Mouse (Mus musculus) stomach, postnatal 0 days (tissue): Measurements from ENCODE around the gene Tbcb. TPM values are rescaled to one million over a fixed set of nuclear protein-coding genes. Genes with fewer than 3 reads are reported as not detected.

Experiments
- ATAC-seq: fragments of 200-750 bp; cut with Nextera tagmentation; 2 replicates; pipeline ENCODE4 v1.8.0; 2017; ENCODE audit not compliant: low FRiP score, low TSS enrichment
- DNase-seq: peaks from one replicate; pipeline ENCODE4 v3.0.0-alpha.2; 2016; ENCODE audit warnings: low spot score
- H3K27ac ChIP-seq: fragments of 300-500 bp; sonication (generic); replicated peaks from 2 replicates; pipeline ENCODE4 v1.5.1; 2014; ENCODE audit warnings: mild to moderate bottlenecking, control low read depth
- H3K27me3 ChIP-seq: fragments of 300-500 bp; sonication (generic); 2 replicates; pipeline ENCODE4 v1.6.1; 2014; ENCODE audit warnings: low read length; ENCODE audit not compliant: control insufficient read depth, insufficient read depth
- H3K36me3 ChIP-seq: fragments of 300-500 bp; sonication (generic); 2 replicates; pipeline ENCODE4 v1.6.1; 2014; ENCODE audit warnings: low read length, mixed read lengths; ENCODE audit not compliant: control insufficient read depth, insufficient read depth
- H3K4me1 ChIP-seq: fragments of 300-500 bp; sonication (generic); replicated peaks from 2 replicates; pipeline ENCODE4 v1.6.1; 2014; ENCODE audit warnings: antibody characterized with exemption; ENCODE audit not compliant: control insufficient read depth, insufficient read depth
- H3K4me2 ChIP-seq: fragments of 300-500 bp; sonication (generic); replicated peaks from 2 replicates; pipeline ENCODE4 v1.6.1; 2014; ENCODE audit warnings: low read depth, mild to moderate bottlenecking, control low read depth, moderate library complexity
- H3K4me3 ChIP-seq: fragments of 300-500 bp; sonication (generic); 2 replicates; pipeline ENCODE4 v1.5.1; 2014; ENCODE audit warnings: low read depth, low read length, control low read depth
- H3K9ac ChIP-seq: fragments of 300-500 bp; sonication (generic); 2 replicates; pipeline ENCODE4 v1.6.1; 2014; ENCODE audit warnings: mild to moderate bottlenecking, low read length, control low read depth, mixed read lengths
- H3K9me3 ChIP-seq: fragments of 300-500 bp; sonication (generic); 2 replicates; pipeline ENCODE4 v1.6.1; 2016; ENCODE audit warnings: low read length; ENCODE audit not compliant: control insufficient read depth
- CTCF ChIP-seq: IDR thresholded peaks from 2 replicates; pipeline ENCODE4 v1.5.1; 2016; ENCODE audit warnings: antibody characterized with exemption, low read depth, mild to moderate bottlenecking, moderate library complexity
- EP300 ChIP-seq: optimal IDR thresholded peaks from 2 replicates; pipeline ENCODE3; 2016; ENCODE audit warnings: antibody characterized with exemption
- WGBS: fragments of 180-500 bp; shearing (Covaris S2); extraction: QIAGEN DNeasy Blood & Tissue Kit; methylation state at CpG from one replicate; pipeline ENCODE4 v1.1.7; 2014; 5-methylcytosine and 5-hydroxymethylcytosine counted together
- polyA plus RNA-seq: library from polyadenylated mRNA; unstranded; fragments of >200 nt; fragmentation: Nextera tagmentation; extraction: Ambion mirVana; gene quantifications from 2 replicates; pipeline ENCODE4 v1.2.1, GENCODE M21; 2015

The Tbcb gene
- polyA plus RNA-seq, 1 experiment from 2014 or later = 149 TPM

DNA sequence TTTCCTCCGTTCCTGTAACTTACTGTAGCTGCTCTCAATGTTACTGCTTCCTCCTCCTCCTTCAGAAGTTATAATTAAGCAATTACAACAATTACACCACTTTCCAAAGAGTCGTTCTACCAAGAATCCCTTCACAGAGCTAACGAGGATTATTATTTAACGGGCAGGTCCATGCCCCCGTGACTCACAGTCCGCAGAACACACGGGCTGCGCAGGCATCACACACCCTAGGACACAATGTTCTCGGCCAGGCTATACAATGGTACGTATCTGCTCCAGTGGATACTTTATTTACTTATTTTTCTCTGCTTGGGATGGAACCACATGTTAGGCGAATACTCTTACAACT is 12.1 kb downstream of the Tbcb start:
- 16% methylated on average over 11 of the region's 11 CpGs for WGBS
- no peak for TF ChIP-seq CTCF
- no peak for TF ChIP-seq EP300
- peak overlapping the region; percentile 77 for H3K4me2 ChIP-seq
- peak; percentile 92 for ATAC-seq
- H3K9ac ChIP-seq = peak overlapping the region; percentile 63
- H3K9me3 ChIP-seq = no peaks in the 10 kb centered on the region
- H3K27me3 ChIP-seq = no peaks in the 10 kb centered on the region
- peaks cover 3% of the 10 kb centered on the region; the same call in 1 of the 2 replicates for H3K4me1 ChIP-seq
- peak; percentile 75 for DNase-seq
- peak overlapping the region; percentile 36 for H3K4me3 ChIP-seq
- H3K36me3 ChIP-seq = peaks cover 3% of the 10 kb centered on the region; the same call in 1 of the 2 replicates
- peak overlapping the region; percentile 86 for H3K27ac ChIP-seq

GRCm38 (mm10) chr7:30219293-30220007 is 12.6 kb downstream of the Tbcb start:
- H3K4me1 ChIP-seq = peaks cover 3% of the 10 kb centered on the region; the same call in 1 of the 2 replicates
- peaks cover 3% of the 10 kb centered on the region; the same call in 1 of the 2 replicates for H3K36me3 ChIP-seq
- peak overlapping the region; percentile 77 for H3K4me2 ChIP-seq
- H3K9ac ChIP-seq = peak overlapping the region; percentile 63
- peak overlapping the region; percentile 36 for H3K4me3 ChIP-seq
- DNase-seq (peak; percentile 75), ATAC-seq (peak; percentile 65)
- no peaks in the 10 kb centered on the region for H3K9me3 ChIP-seq
- TF ChIP-seq EP300 = no peak
- no peak for TF ChIP-seq CTCF
- H3K27ac ChIP-seq = peak overlapping the region; percentile 86
- WGBS = 5% methylated on average over 16 of the region's 16 CpGs
- no peaks in the 10 kb centered on the region for H3K27me3 ChIP-seq

DNA sequence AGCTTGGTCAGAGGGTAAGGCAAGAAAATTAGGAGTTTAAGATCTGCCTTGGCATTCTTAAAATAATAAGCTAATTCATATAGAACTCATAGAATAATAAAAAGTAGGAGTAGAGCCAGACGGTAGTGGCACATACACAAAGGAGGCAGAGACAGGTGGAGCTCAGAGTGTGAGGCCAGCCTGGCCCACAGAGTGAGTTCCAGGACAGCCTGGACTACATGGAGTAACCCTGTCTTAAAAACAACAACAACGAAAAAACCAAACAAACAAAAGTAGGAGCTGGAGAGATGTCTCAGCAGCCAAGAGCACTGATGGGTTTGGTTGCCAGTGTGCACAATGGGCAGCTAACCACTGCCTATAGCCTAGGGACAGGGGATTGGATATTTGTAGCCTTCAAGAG is 14.8 kb downstream of the Tbcb start:
- ATAC-seq = no peak
- no peak for DNase-seq
- H3K4me2 ChIP-seq = no peak overlapping the region

GRCm38 (mm10) chr7:30216723-30217151 is 15.3 kb downstream of the Tbcb start:
- WGBS = 1% methylated on average over 15 of the region's 16 CpGs
- ATAC-seq = peak; percentile 50
- H3K27ac ChIP-seq = no peak overlapping the region
- H3K9ac ChIP-seq = 0 out of 2 replicates have a peak overlapping the region, but pooled peaks have one; percentile 31
- DNase-seq = peak; percentile 89
- H3K4me2 ChIP-seq = peak overlapping the region; percentile 44
- no peaks in the 10 kb centered on the region for H3K27me3 ChIP-seq
- H3K36me3 ChIP-seq = no peaks in the 10 kb centered on the region
- H3K4me3 ChIP-seq = no peak overlapping the region
- no peaks in the 10 kb centered on the region for H3K9me3 ChIP-seq
- TF ChIP-seq CTCF = peak; percentile 99
- no peak for TF ChIP-seq EP300
- peaks cover 3% of the 10 kb centered on the region; the same call in 1 of the 2 replicates for H3K4me1 ChIP-seq

More for the DNA sequence above, 14.8 kb downstream of the Tbcb start:
- Histone ChIP-seq H3K4me1 (peaks cover 3% of the 10 kb centered on the region; the same call in 1 of the 2 replicates), H3K27ac (no peak overlapping the region), H3K9me3 (no peaks in the 10 kb centered on the region), H3K4me3 (no peak overlapping the region), H3K9ac (no peak overlapping the region), H3K36me3 (no peaks in the 10 kb centered on the region), H3K27me3 (no peaks in the 10 kb centered on the region)
- 64% methylated on average over 2 of the region's 2 CpGs for WGBS
- no peak for TF ChIP-seq CTCF
- TF ChIP-seq EP300 = no peak

DNA sequence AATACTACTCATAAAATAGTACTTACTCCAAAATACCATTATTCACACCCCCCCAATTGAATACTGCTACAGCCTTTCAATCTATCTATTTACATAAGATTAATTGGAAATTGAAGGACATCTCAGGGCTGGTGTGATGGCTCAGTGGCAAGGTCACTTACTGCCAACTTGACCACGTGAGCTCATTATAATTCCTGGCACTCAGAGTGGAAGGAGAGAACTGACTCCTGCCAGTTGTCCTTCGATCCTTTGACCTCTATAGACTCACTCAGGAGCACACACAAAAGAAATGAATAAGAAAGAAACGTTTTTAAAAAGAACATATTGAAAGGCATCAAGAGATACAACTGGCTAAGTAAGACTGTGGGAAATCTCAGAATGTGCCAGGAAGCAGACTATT is 16.2 kb downstream of the Tbcb start:
- Histone ChIP-seq H3K27ac (no peak overlapping the region), H3K36me3 (no peaks in the 10 kb centered on the region), H3K27me3 (no peaks in the 10 kb centered on the region), H3K9ac (no peak overlapping the region), H3K9me3 (no peaks in the 10 kb centered on the region), H3K4me1 (peaks cover 3% of the 10 kb centered on the region; the same call in 1 of the 2 replicates), H3K4me2 (no peak overlapping the region), H3K4me3 (no peak overlapping the region)
- TF ChIP-seq EP300 (no peak), CTCF (no peak)
- DNase-seq = no peak
- no peak for ATAC-seq
- 84% methylated on average over 3 of the region's 3 CpGs for WGBS

DNA sequence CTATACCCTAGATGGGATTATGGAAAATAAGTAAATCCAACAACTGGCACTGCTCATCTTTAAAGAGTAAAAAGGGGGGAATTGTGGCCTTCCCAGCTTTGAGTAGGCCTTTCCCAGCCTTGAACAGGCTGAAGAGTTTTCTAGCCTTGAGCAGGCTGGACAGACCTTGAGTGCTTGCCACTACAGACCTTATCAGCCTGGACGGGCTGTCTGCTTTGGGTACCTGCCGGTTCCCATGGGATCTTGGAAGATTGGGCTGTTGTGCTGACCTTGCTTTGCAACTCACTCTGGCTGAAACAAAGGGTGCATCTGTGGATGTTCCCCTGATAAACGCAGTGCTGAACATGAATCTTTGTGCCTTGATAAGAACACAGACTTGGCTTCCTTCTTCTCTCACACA is 18.2 kb downstream of the Tbcb start:
- no peaks in the 10 kb centered on the region for H3K27me3 ChIP-seq
- no peak overlapping the region for H3K4me2 ChIP-seq
- H3K27ac ChIP-seq = 0 out of 2 replicates have a peak overlapping the region, but pooled peaks have one; percentile 1
- no peak overlapping the region for H3K9ac ChIP-seq
- TF ChIP-seq CTCF (no peak), EP300 (no peak)
- H3K36me3 ChIP-seq = no peaks in the 10 kb centered on the region
- DNase-seq (no peak), ATAC-seq (no peak)
- 71% methylated on average over 3 of the region's 3 CpGs for WGBS
- H3K9me3 ChIP-seq = no peaks in the 10 kb centered on the region
- no peak overlapping the region for H3K4me3 ChIP-seq
- H3K4me1 ChIP-seq = no peaks in the 10 kb centered on the region
